Mouse (Mus musculus) MEL (cell line): Measurements from ENCODE around the gene Foxn3. TPM values are rescaled to one million over a fixed set of nuclear protein-coding genes. Genes with fewer than 3 reads are reported as not detected.

Experiments
- DNase-seq: peaks from one replicate; pipeline ENCODE4 v3.0.0; 2011; ENCODE audit warnings: low read depth, low spot score
- H3K27ac ChIP-seq: 2 replicates; pipeline ENCODE4 v1.5.1; 2012; ENCODE audit warnings: low read depth, mild to moderate bottlenecking, control low read depth, low read length, moderate library complexity; ENCODE audit not compliant: control insufficient read depth
- H3K27me3 ChIP-seq, 2 experiments: fragments of 150-350 bp in 1 of 2; sonication (generic) in 1 of 2; 2 replicates each; pipeline ENCODE4 v1.6.1; 2012; ENCODE audit warnings: low read length in 2 of 2, mild to moderate bottlenecking in 2 of 2, improper control_type of control experiment in 1 of 2, moderate library complexity in 1 of 2; ENCODE audit not compliant: insufficient read depth in 2 of 2, control insufficient read depth in 1 of 2
- H3K36me3 ChIP-seq, 2 experiments: 2 replicates each; pipeline ENCODE4 v1.6.1; 2012 to 2014; ENCODE audit warnings: low read length in 2 of 2, improper control_type of control experiment in 1 of 2, inconsistent platforms in 1 of 2, mild to moderate bottlenecking in 1 of 2; ENCODE audit not compliant: insufficient read depth in 2 of 2, control insufficient read depth in 1 of 2
- H3K4me1 ChIP-seq, 2 experiments: fragments of 150-350 bp in 1 of 2; sonication (generic) in 1 of 2; 2 replicates each; pipeline ENCODE4 v1.6.1; 2012; ENCODE audit warnings: low read length in 2 of 2, improper control_type of control experiment in 1 of 2, mild to moderate bottlenecking in 1 of 2; ENCODE audit not compliant: insufficient read depth in 2 of 2, control insufficient read depth in 1 of 2
- H3K4me3 ChIP-seq, 2 experiments: fragments of 150-350 bp in 1 of 2; sonication (generic) in 1 of 2; 2 replicates each; pipeline ENCODE4 v1.5.1; 2012; ENCODE audit warnings: low read depth in 2 of 2, low read length in 2 of 2, mild to moderate bottlenecking in 2 of 2, moderate library complexity in 2 of 2, control low read depth in 1 of 2, improper control_type of control experiment in 1 of 2; ENCODE audit not compliant: control insufficient read depth in 1 of 2, insufficient read depth in 1 of 2
- H3K79me2 ChIP-seq: 2 replicates; pipeline ENCODE4 v1.6.1; 2012; ENCODE audit warnings: mild to moderate bottlenecking, low read length, moderate library complexity; ENCODE audit not compliant: control insufficient read depth, poor library complexity, insufficient read depth
- H3K9ac ChIP-seq: 2 replicates; pipeline ENCODE4 v1.6.1; 2012; ENCODE audit warnings: low read depth, mild to moderate bottlenecking, control low read depth, low read length, moderate library complexity; ENCODE audit not compliant: control insufficient read depth, poor library complexity, severe bottlenecking
- H3K9me3 ChIP-seq: fragments of 150-350 bp; sonication (generic); replicated peaks from 2 replicates; pipeline ENCODE4 v1.6.1; 2012; ENCODE audit warnings: mild to moderate bottlenecking, low read length, improper control_type of control experiment, moderate library complexity; ENCODE audit not compliant: insufficient read depth
- BHLHE40 ChIP-seq: IDR thresholded peaks from 2 replicates; pipeline ENCODE4 v1.6.1; 2012; ENCODE audit warnings: low read depth, mild to moderate bottlenecking, inconsistent platforms, low read length, improper control_type of control experiment, borderline replicate concordance
- CHD1 ChIP-seq: IDR thresholded peaks from 2 replicates; pipeline ENCODE4 v1.6.1; 2012; ENCODE audit warnings: low read depth, mild to moderate bottlenecking, inconsistent platforms, low read length, improper control_type of control experiment
- EP300 ChIP-seq, 2 experiments: IDR thresholded peaks; 2 replicates each; pipeline ENCODE4 v1.6.1; 2011; ENCODE audit warnings: improper control_type of control experiment in 2 of 2, low read length in 2 of 2, low read depth in 1 of 2, mild to moderate bottlenecking in 1 of 2
- ETS1 ChIP-seq: IDR thresholded peaks from 2 replicates; pipeline ENCODE4 v1.6.1; 2012; ENCODE audit warnings: low read depth, mild to moderate bottlenecking, inconsistent platforms, low read length, improper control_type of control experiment, moderate library complexity
- GATA1 ChIP-seq: IDR thresholded peaks from 2 replicates; pipeline ENCODE4 v1.6.1; 2011; ENCODE audit warnings: low read depth, low read length, improper control_type of control experiment
- JUND ChIP-seq: IDR thresholded peaks from 2 replicates; pipeline ENCODE4 v1.6.1; 2011; ENCODE audit warnings: low read depth, mild to moderate bottlenecking, improper control_type of control experiment, low read length
- KAT2A ChIP-seq: conservative IDR thresholded peaks from 2 replicates; pipeline ENCODE4 v1.6.1; 2012; ENCODE audit warnings: low read depth, low read length, improper control_type of control experiment, inconsistent platforms
- MEF2A ChIP-seq: IDR thresholded peaks from 2 replicates; pipeline ENCODE4 v1.6.1; 2014; ENCODE audit warnings: low read depth, mild to moderate bottlenecking, inconsistent platforms, low read length, improper control_type of control experiment; ENCODE audit not compliant: poor library complexity, insufficient replicate concordance, severe bottlenecking; ENCODE audit errors: extremely low read depth
- MXI1 ChIP-seq: IDR thresholded peaks from 2 replicates; pipeline ENCODE4 v1.6.1; 2011; ENCODE audit warnings: mild to moderate bottlenecking, low read depth, low read length, improper control_type of control experiment
- MYC ChIP-seq: IDR thresholded peaks from 2 replicates; pipeline ENCODE4 v1.6.1; 2011; ENCODE audit warnings: low read depth, mild to moderate bottlenecking, low read length, improper control_type of control experiment, moderate library complexity
- NELFE ChIP-seq: IDR thresholded peaks from 2 replicates; pipeline ENCODE4 v1.6.1; 2011; ENCODE audit warnings: low read depth, low read length, improper control_type of control experiment
- NRF1 ChIP-seq: IDR thresholded peaks from 2 replicates; pipeline ENCODE4 v1.6.1; 2014; ENCODE audit warnings: low read depth, mild to moderate bottlenecking, inconsistent platforms, low read length, improper control_type of control experiment, moderate library complexity; ENCODE audit not compliant: poor library complexity, insufficient read depth, severe bottlenecking
- POLR2A ChIP-seq, 2 experiments: IDR thresholded peaks; 2 replicates each; pipeline ENCODE4 v1.6.1; 2011 to 2012; ENCODE audit warnings: low read length in 2 of 2, mild to moderate bottlenecking in 2 of 2, control low read depth in 1 of 2, improper control_type of control experiment in 1 of 2, low read depth in 1 of 2, moderate library complexity in 1 of 2; ENCODE audit not compliant: control insufficient read depth in 1 of 2, insufficient read depth in 1 of 2, poor library complexity in 1 of 2
- POLR2AphosphoS5 ChIP-seq: IDR thresholded peaks from 2 replicates; pipeline ENCODE4 v1.6.1; 2012; ENCODE audit warnings: low read depth, borderline replicate concordance, mild to moderate bottlenecking, inconsistent platforms, low read length, moderate library complexity, mixed read lengths
- RCOR1 ChIP-seq: IDR thresholded peaks from 2 replicates; pipeline ENCODE4 v1.6.1; 2012; ENCODE audit warnings: low read depth, mild to moderate bottlenecking, inconsistent platforms, low read length, improper control_type of control experiment
- TAL1 ChIP-seq: IDR thresholded peaks from 2 replicates; pipeline ENCODE4 v1.6.1; 2012; ENCODE audit warnings: mild to moderate bottlenecking, inconsistent platforms, low read length, moderate library complexity, mixed read lengths
- TCF12 ChIP-seq: IDR thresholded peaks from 2 replicates; pipeline ENCODE4 v1.6.1; 2014; ENCODE audit warnings: low read depth, mild to moderate bottlenecking, inconsistent platforms, low read length, improper control_type of control experiment, moderate library complexity
- USF1 ChIP-seq: IDR thresholded peaks from 2 replicates; pipeline ENCODE4 v1.6.1; 2014; ENCODE audit warnings: low read depth, mild to moderate bottlenecking, inconsistent platforms, low read length, improper control_type of control experiment, moderate library complexity
- USF2 ChIP-seq, 2 experiments: IDR thresholded peaks; 2 replicates each; pipeline ENCODE4 v1.6.1; 2011 to 2012; ENCODE audit warnings: improper control_type of control experiment in 2 of 2, low read length in 2 of 2, borderline replicate concordance in 1 of 2, inconsistent platforms in 1 of 2, low read depth in 1 of 2, mild to moderate bottlenecking in 1 of 2; ENCODE audit not compliant: insufficient read depth in 1 of 2
- ZMIZ1 ChIP-seq: IDR thresholded peaks from 2 replicates; pipeline ENCODE4 v1.6.1; 2012; ENCODE audit warnings: low read depth, mild to moderate bottlenecking, inconsistent platforms, low read length, improper control_type of control experiment, moderate library complexity
- ZNF384 ChIP-seq: IDR thresholded peaks from 2 replicates; pipeline ENCODE4 v1.6.1; 2012; ENCODE audit warnings: low read depth, mild to moderate bottlenecking, inconsistent platforms, low read length, improper control_type of control experiment
- polyA plus RNA-seq, 2 experiments: library from polyadenylated mRNA; stranded (reverse) in 1 of 2; unstranded in 1 of 2; fragments of >175 nt in 1 of 2; fragments of >200 nt in 1 of 2; gene quantifications; 2 replicates each; pipeline versions ENCODE4 v1.2.1 to v1.2.4; 2012; ENCODE audit warnings: low replicate concordance in 2 of 2, low read depth in 1 of 2; ENCODE audit not compliant: insufficient read length in 2 of 2, insufficient read depth in 1 of 2, missing spikeins in 1 of 2
- total RNA-seq: library from RNA; depleted of rRNA; stranded (reverse); fragments of 300-350 nt; gene quantifications from 2 replicates; pipeline ENCODE4 v1.2.3, GENCODE M21; 2012

Foxn3 gene
- total and polyA plus RNA-seq, 3 experiments = 15.5 to 22.8 TPM; not detected in 1

GRCm38 (mm10) chr12:99352583-99352982 lies 210.8 kb downstream of the Foxn3 start:
- TF ChIP-seq MXI1 = no peak
- TF ChIP-seq GATA1 = peak; percentile 51; the same call in 1 of the 2 replicates
- TF ChIP-seq BHLHE40 = peak; percentile 31; the same call in 1 of the 2 replicates
- peak; percentile 20; the same call in 1 of the 2 replicates for TF ChIP-seq ETS1
- TF ChIP-seq MYC = no peak
- TF ChIP-seq USF1 = no peak
- TF ChIP-seq EP300 (IDR thresholded peaks at IDR 0.05; ENCODE audit: low read depth in 1 of 2, low read length in 2 of 2) = peak; percentile 51 to 63
- peak; percentile 51 for TF ChIP-seq TAL1
- no peak for TF ChIP-seq KAT2A
- TF ChIP-seq USF2 (IDR thresholded peaks at IDR 0.05; ENCODE audit: borderline replicate concordance in 1 of 2, insufficient read depth in 1 of 2, low read depth in 1 of 2, low read length in 2 of 2) = no peak
- TF ChIP-seq TCF12 = peak; percentile 41; the same call in 1 of the 2 replicates
- Histone ChIP-seq H3K36me3 (peaks cover 0 to 28% of the 10 kb centered on the region in 2 experiments; a peak in 2 of 4 replicates), H3K9ac (no peak overlapping the region), H3K4me1 (peaks cover 9 to 35% of the 10 kb centered on the region in 2 experiments), H3K27ac (peak overlapping the region; percentile 52; the same call in 1 of the 2 replicates), H3K79me2 (no peaks in the 10 kb centered on the region), H3K4me3 (no peak overlapping the region), H3K9me3 (no peaks in the 10 kb centered on the region), H3K27me3 (no peaks in the 10 kb centered on the region)
- DNase-seq = peak; percentile 62

- TF ChIP-seq POLR2A (IDR thresholded peaks at IDR 0.05; ENCODE audit: control insufficient read depth in 1 of 2, insufficient read depth in 1 of 2, low read depth in 1 of 2, low read length in 2 of 2, poor library complexity in 1 of 2) = no peak
- no peak for TF ChIP-seq NRF1
- no peak for TF ChIP-seq BHLHE40
- Histone ChIP-seq H3K4me1 (peaks cover 9 to 35% of the 10 kb centered on the region in 2 experiments), H3K27me3 (no peaks in the 10 kb centered on the region), H3K9me3 (no peaks in the 10 kb centered on the region), H3K36me3 (peaks cover 0 to 28% of the 10 kb centered on the region in 2 experiments; a peak in 2 of 4 replicates), H3K27ac (peak overlapping the region; percentile 52), H3K9ac (no peak overlapping the region), H3K79me2 (no peaks in the 10 kb centered on the region), H3K4me3 (no peak overlapping the region)
- no peak for DNase-seq
Observed at GRCm38 (mm10) chr12:99352136-99352535, 211.2 kb downstream of the Foxn3 start.

GRCm38 (mm10) chr12:99351731-99352130 lies 211.7 kb downstream of the Foxn3 start:
- H3K9ac ChIP-seq = no peak overlapping the region
- no peaks in the 10 kb centered on the region for H3K79me2 ChIP-seq
- H3K36me3 ChIP-seq = peaks cover 0 to 28% of the 10 kb centered on the region in 2 experiments; a peak in 2 of 4 replicates
- no peaks in the 10 kb centered on the region for H3K27me3 ChIP-seq
- H3K4me3 ChIP-seq = no peak overlapping the region
- peak; percentile 49; the same call in 1 of the 2 replicates for TF ChIP-seq GATA1
- TF ChIP-seq KAT2A = no peak
- peak; percentile 11 to 13; a peak in 1 of 4 replicates for TF ChIP-seq EP300 (IDR thresholded peaks at IDR 0.05; ENCODE audit: low read depth in 1 of 2, low read length in 2 of 2)
- TF ChIP-seq NELFE = no peak
- TF ChIP-seq RCOR1 = no peak
- TF ChIP-seq CHD1 = no peak
- TF ChIP-seq POLR2AphosphoS5 = no peak
- no peak for TF ChIP-seq JUND
- TF ChIP-seq MEF2A = no peak
- no peak for TF ChIP-seq BHLHE40
- TF ChIP-seq ZMIZ1 = no peak
- TF ChIP-seq ZNF384 = no peak
- no peak for TF ChIP-seq TCF12
- TF ChIP-seq ETS1 = 0 out of 2 replicates have a peak, but pooled peaks have one; percentile 7
- TF ChIP-seq TAL1 = no peak
- no peaks in the 10 kb centered on the region for H3K9me3 ChIP-seq
- peak; percentile 62 for DNase-seq
- H3K27ac ChIP-seq = peak overlapping the region; percentile 52
- H3K4me1 ChIP-seq = peaks cover 9 to 35% of the 10 kb centered on the region in 2 experiments
